Mouse (Mus musculus): ENCODE measurements around the gene Chpt1. TPM values are rescaled to one million over a fixed set of nuclear protein-coding genes. Genes with fewer than 3 reads are reported as not detected.

The Chpt1 gene
- polyA plus RNA-seq, 1 experiment: 8.4 TPM

DNA sequence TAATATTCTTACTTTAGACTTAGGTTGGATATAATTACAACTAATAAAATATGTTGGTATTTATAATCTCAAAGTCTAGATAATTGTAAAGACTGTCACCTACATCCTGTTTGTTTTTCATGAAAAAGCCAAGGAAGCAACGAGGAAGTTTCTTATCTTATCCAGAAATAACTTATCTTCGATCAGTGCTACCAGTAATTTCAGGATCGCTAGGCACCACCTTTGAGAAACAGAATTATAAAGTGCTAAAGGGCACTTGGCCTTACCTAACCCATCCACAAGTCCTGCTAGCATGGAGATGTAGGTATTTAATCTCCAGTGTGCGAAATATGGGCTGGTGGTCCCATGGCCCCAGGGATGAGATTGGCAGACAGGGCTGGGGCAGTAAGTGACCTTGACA lies 954 bp downstream of the Chpt1 start:
- H3K4me3 ChIP-seq (ENCODE audit: insufficient read depth, poor library complexity, severe bottlenecking): peak overlapping the region; percentile 56
- H3K36me3 ChIP-seq (ENCODE audit: control insufficient read depth, insufficient read depth): no peaks in the 10 kb centered on the region
- H3K79me3 ChIP-seq (ENCODE audit: low read depth): peaks cover 2% of the 10 kb centered on the region
- H3K27me3 ChIP-seq (ENCODE audit: control insufficient read depth, insufficient read depth, insufficient read length): no peaks in the 10 kb centered on the region
- peaks cover 4% of the 10 kb centered on the region for H3K79me2 ChIP-seq (ENCODE audit: control insufficient read depth, insufficient read depth)
- peak overlapping the region; percentile 87 for H3ac ChIP-seq (ENCODE audit: control insufficient read depth, insufficient read length, low read depth)
- TF ChIP-seq MYOG (IDR thresholded peaks at IDR 0.05; ENCODE audit: control insufficient read depth, extremely low read depth, insufficient read length) (no peak), MYOD1 (IDR thresholded peaks at IDR 0.05; ENCODE audit: control insufficient read depth, insufficient read length, low read depth) (no peak), CEBPB (IDR thresholded peaks at IDR 0.05; ENCODE audit: low read depth) (no peak), USF1 (IDR thresholded peaks at IDR 0.05; ENCODE audit: low read depth) (no peak), MAX (IDR thresholded peaks at IDR 0.05) (no peak), FOSL1 (IDR thresholded peaks at IDR 0.05; ENCODE audit: insufficient read depth, low read length, poor library complexity, severe bottlenecking) (no peak), CTCF (IDR thresholded peaks at IDR 0.05; ENCODE audit: control insufficient read depth, insufficient read depth, insufficient read length) (no peak)

DNA sequence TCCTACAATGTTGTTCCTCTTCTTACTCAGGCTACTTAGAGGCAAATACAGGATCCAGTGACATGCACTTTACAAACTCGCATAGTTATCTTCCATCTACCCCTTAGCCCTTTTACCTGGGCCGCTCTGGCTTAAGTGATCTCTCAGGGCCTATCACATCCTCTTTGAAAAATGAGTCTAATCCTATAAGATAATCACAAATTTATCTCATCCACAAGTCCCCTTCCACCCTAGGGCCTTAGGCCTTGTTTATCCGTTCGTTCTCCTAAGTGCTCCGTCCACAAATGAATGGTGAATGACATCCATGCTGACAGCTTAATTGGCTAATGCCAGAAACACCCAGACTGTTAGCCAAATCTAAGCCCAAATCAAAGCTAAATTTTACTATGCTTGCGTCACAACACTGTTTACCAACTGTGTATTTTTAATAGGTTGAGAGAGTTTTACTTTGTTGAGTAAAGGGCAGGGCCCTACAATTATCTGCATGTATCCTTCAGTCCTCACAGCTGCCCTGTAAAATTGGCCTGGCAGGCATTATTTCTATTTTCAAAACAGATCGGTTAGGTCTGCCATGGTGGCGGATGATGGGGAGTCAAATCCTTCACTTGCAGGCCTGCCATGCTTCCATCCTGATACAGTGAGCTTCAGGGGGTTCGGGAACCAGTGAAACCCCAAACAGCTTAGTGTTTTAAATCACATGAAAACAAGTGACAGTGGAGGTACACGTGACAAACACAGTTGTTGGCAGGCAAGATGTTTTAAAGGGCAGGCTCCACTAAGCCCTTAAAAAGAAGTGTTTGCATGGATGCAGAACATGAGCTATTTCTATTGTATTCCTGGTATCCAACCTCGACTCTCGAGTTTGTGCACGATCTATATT lies 1.7 kb downstream of the Chpt1 start:
- Histone ChIP-seq H3K27me3 (ENCODE audit: control insufficient read depth, insufficient read depth, insufficient read length) (no peaks in the 10 kb centered on the region), H3ac (ENCODE audit: control insufficient read depth, insufficient read length, low read depth) (no peak overlapping the region), H3K79me2 (ENCODE audit: control insufficient read depth, insufficient read depth) (peaks cover 4% of the 10 kb centered on the region), H3K79me3 (ENCODE audit: low read depth) (peaks cover 2% of the 10 kb centered on the region), H3K4me3 (ENCODE audit: insufficient read depth, poor library complexity, severe bottlenecking) (no peak overlapping the region), H3K36me3 (ENCODE audit: control insufficient read depth, insufficient read depth) (no peaks in the 10 kb centered on the region)
- TF ChIP-seq MAX (IDR thresholded peaks at IDR 0.05) (no peak), USF1 (IDR thresholded peaks at IDR 0.05; ENCODE audit: low read depth) (no peak), CTCF (IDR thresholded peaks at IDR 0.05; ENCODE audit: control insufficient read depth, insufficient read depth, insufficient read length) (no peak), CEBPB (IDR thresholded peaks at IDR 0.05; ENCODE audit: low read depth) (no peak), MYOG (IDR thresholded peaks at IDR 0.05; ENCODE audit: control insufficient read depth, extremely low read depth, insufficient read length) (no peak), FOSL1 (IDR thresholded peaks at IDR 0.05; ENCODE audit: insufficient read depth, low read length, poor library complexity, severe bottlenecking) (no peak), MYOD1 (IDR thresholded peaks at IDR 0.05; ENCODE audit: control insufficient read depth, insufficient read length, low read depth) (no peak)

DNA sequence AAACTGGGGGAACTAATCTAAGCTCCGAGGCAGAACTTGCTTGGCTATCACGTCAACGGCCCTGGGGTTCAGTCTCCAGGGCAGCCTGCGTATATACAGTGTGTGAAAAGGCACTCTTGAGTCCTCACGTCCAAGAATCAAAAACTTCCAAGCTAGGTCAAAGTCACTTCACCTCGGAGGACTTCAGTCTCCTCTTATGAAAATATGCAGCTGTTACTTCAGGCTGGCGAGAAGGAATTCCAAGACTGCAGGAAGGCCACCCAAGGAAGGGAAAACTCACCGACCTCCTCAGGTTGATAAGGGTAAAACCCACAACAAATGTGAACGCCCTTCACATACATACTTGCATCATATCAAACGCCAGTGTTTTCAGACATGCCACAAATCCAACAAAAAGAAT lies 2.5 kb downstream of the Chpt1 start:
- Histone ChIP-seq H3K79me3 (ENCODE audit: low read depth) (peaks cover 2% of the 10 kb centered on the region), H3K36me3 (ENCODE audit: control insufficient read depth, insufficient read depth) (no peaks in the 10 kb centered on the region), H3K79me2 (ENCODE audit: control insufficient read depth, insufficient read depth) (peaks cover 4% of the 10 kb centered on the region), H3K27me3 (ENCODE audit: control insufficient read depth, insufficient read depth, insufficient read length) (no peaks in the 10 kb centered on the region), H3K4me3 (ENCODE audit: insufficient read depth, poor library complexity, severe bottlenecking) (no peak overlapping the region), H3ac (ENCODE audit: control insufficient read depth, insufficient read length, low read depth) (no peak overlapping the region)
- TF ChIP-seq CEBPB (IDR thresholded peaks at IDR 0.05; ENCODE audit: low read depth): no peak
- TF ChIP-seq USF1 (IDR thresholded peaks at IDR 0.05; ENCODE audit: low read depth): no peak
- TF ChIP-seq CTCF (IDR thresholded peaks at IDR 0.05; ENCODE audit: control insufficient read depth, insufficient read depth, insufficient read length): no peak
- no peak for TF ChIP-seq FOSL1 (IDR thresholded peaks at IDR 0.05; ENCODE audit: insufficient read depth, low read length, poor library complexity, severe bottlenecking)
- TF ChIP-seq MYOG (IDR thresholded peaks at IDR 0.05; ENCODE audit: control insufficient read depth, extremely low read depth, insufficient read length): no peak
- no peak for TF ChIP-seq MYOD1 (IDR thresholded peaks at IDR 0.05; ENCODE audit: control insufficient read depth, insufficient read length, low read depth)
- TF ChIP-seq MAX (IDR thresholded peaks at IDR 0.05): no peak

DNA sequence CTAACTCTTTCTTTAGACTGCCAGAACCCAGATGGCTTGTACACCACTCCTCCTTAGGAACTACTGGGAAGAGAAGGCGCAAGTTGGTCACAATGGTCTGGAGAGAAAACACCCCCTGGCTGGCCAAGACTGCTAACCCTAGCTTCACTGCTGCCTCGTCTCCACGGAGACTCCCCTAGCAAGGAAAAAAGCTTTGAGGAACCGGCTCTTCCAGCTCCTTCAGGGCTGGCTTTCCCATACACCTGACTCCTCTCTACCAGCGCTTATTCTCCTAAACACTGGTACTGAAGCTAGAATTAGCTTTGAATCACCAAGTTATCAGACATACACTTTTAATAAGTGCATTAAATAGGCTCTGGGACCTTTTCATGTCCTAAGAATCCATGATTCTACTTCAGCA lies 3.9 kb downstream of the Chpt1 start:
- Histone ChIP-seq H3K27me3 (ENCODE audit: control insufficient read depth, insufficient read depth, insufficient read length) (no peaks in the 10 kb centered on the region), H3ac (ENCODE audit: control insufficient read depth, insufficient read length, low read depth) (no peak overlapping the region), H3K36me3 (ENCODE audit: control insufficient read depth, insufficient read depth) (no peaks in the 10 kb centered on the region), H3K79me2 (ENCODE audit: control insufficient read depth, insufficient read depth) (peaks cover 4% of the 10 kb centered on the region), H3K4me3 (ENCODE audit: insufficient read depth, poor library complexity, severe bottlenecking) (no peak overlapping the region), H3K79me3 (ENCODE audit: low read depth) (peaks cover 2% of the 10 kb centered on the region)
- no peak for TF ChIP-seq MYOG (IDR thresholded peaks at IDR 0.05; ENCODE audit: control insufficient read depth, extremely low read depth, insufficient read length)

DNA sequence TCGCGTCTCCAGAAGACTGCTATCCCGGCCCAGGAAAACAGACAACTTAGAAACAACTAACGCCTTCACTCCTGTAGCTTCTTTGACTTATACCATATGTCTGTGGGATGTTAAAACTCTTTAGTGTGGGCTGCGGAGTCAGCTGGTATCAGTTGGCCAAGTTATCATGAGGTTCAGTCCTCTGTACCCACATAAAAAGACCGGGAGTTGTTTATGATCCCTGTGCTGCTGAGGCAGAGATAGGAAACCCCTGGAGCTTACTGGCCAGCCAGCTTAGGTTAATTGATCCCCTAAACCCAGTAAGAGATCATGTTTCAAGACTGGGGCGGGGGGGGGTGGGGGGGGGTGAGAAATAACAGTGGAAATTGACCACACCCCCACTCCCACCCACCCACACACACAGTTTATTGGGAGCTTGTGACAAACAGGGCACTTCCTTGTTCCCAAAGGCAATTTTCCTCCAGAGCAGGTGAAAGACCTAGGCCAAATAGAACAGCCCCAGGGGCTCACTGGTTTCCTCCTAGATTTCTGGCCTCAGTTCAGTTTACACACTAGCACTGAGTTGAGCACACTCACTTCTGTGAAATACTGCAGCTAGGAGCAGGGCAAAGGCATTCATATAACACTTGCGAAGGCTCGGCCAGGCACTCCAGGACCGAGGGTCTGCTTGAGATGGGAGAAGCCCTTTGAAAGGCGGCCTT lies 6.9 kb downstream of the Chpt1 start:
- Histone ChIP-seq H3K79me3 (ENCODE audit: low read depth) (no peaks in the 10 kb centered on the region), H3K36me3 (ENCODE audit: control insufficient read depth, insufficient read depth) (no peaks in the 10 kb centered on the region), H3ac (ENCODE audit: control insufficient read depth, insufficient read length, low read depth) (no peak overlapping the region), H3K79me2 (ENCODE audit: control insufficient read depth, insufficient read depth) (no peaks in the 10 kb centered on the region), H3K27me3 (ENCODE audit: control insufficient read depth, insufficient read depth, insufficient read length) (no peaks in the 10 kb centered on the region), H3K4me3 (ENCODE audit: insufficient read depth, poor library complexity, severe bottlenecking) (no peak overlapping the region)
- no peak for TF ChIP-seq MYOG (IDR thresholded peaks at IDR 0.05; ENCODE audit: control insufficient read depth, extremely low read depth, insufficient read length)
- TF ChIP-seq USF1 (IDR thresholded peaks at IDR 0.05; ENCODE audit: low read depth): no peak
- no peak for TF ChIP-seq CTCF (IDR thresholded peaks at IDR 0.05; ENCODE audit: control insufficient read depth, insufficient read depth, insufficient read length)
- TF ChIP-seq MYOD1 (IDR thresholded peaks at IDR 0.05; ENCODE audit: control insufficient read depth, insufficient read length, low read depth): no peak
- TF ChIP-seq CEBPB (IDR thresholded peaks at IDR 0.05; ENCODE audit: low read depth): no peak
- no peak for TF ChIP-seq FOSL1 (IDR thresholded peaks at IDR 0.05; ENCODE audit: insufficient read depth, low read length, poor library complexity, severe bottlenecking)
- no peak for TF ChIP-seq MAX (IDR thresholded peaks at IDR 0.05)

All from C2C12 (cell line).